Comparison of ENCODE assay signal across 10 mouse cellular contexts in the genomic region with DNA sequence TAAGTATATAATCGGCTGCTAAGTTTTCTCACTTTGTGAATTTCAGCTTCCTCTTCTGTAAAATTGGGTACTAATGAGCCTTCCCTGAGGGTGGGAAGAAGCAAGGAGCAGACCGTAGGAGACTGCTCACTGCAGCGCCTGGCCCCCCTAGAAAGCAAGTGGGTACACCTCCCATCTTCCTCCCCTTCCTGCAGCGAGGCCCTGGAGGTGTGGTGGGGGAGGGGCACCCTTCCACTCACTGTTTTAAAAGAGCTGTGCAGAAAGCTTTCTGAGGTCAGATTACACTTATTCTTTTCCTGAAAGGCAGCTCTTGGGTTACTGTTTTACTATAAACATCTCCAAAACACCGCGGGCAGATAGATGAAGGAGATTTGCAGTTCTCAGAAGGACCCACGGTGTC. TPM values are rescaled to one million over a fixed set of nuclear protein-coding genes. Genes with fewer than 3 reads are reported as not detected.
DNase-seq lines count a peak whose midpoint lies in the region; ATAC-seq lines count a peak whose summit lies in the region.
"Had no signal": no experiment of that assay in that cellular context is flagged by ENCODE, and none has a peak within 500 bp of the region (broad histone marks: within the 10 kb centered on the region; RNA-seq: fewer than 3 reads in every experiment).

No protein-coding gene starts in this region.

- no peak overlapping the region for H3K27ac ChIP-seq in heart, embryonic 15.5 days

- no peaks in the 10 kb centered on the region for H3K36me3 ChIP-seq in heart, embryonic 15.5 days

- DNase-seq in heart, postnatal 25 days (ENCODE audit: low spot score): no peak
- peak; percentile 46 for DNase-seq in testis, postnatal 10 days (ENCODE audit: low spot score)
- DNase-seq in testis, postnatal 14 days (ENCODE audit: low spot score): no peak
- peak; percentile 32 for DNase-seq in kidney, adult 18-20 months
- peak; percentile 29 for DNase-seq in retina, postnatal 1 day
- DNase-seq in MN1 (ENCODE audit: low spot score): no peak
- DNase-seq in layer of hippocampus, adult 9-10 months (ENCODE audit: low spot score): no peak
- DNase-seq: adrenal gland, postnatal 36 days; lung, adult 18-20 months had no signal

- ATAC-seq in heart, embryonic 15.5 days (replicated peaks; ENCODE audit: insufficient number of reproducible peaks, insufficient read depth, low FRiP score, low read depth): no peak

- H3K4me1 ChIP-seq in heart, embryonic 15.5 days (replicated peaks): peaks cover 5% of the 10 kb centered on the region

- 0 out of 2 replicates have a peak overlapping the region, but pooled peaks have one; percentile 3 for H3K4me2 ChIP-seq in heart, embryonic 15.5 days

- no peaks in the 10 kb centered on the region for H3K27me3 ChIP-seq in heart, embryonic 15.5 days

- no peak overlapping the region for H3K9ac ChIP-seq in heart, embryonic 15.5 days

- H3K9me3 ChIP-seq in heart, embryonic 15.5 days (replicated peaks): no peaks in the 10 kb centered on the region

- 13% methylated on average over 7 of the region's 7 CpGs for WGBS in heart, embryonic 15.5 days

- intact Hi-C loops in heart, postnatal 25 days (cut with DNase I): no loop called here

- H3K4me3 ChIP-seq in heart, embryonic 15.5 days: no peak overlapping the region

RNA-seq across cellular contexts. Expression of a gene that starts 34.4 kb away (rescaled TPM):
- polyA plus RNA-seq in heart, embryonic 15.5 days (2015; fragmentation: Nextera tagmentation; extraction: Ambion mirVana): 20.9 and 21.4 TPM in 2 replicates
- 10 to 100 TPM; 78.6 to 79.5 TPM for total RNA-seq in heart, postnatal 25 days (2021)

Comparison
In these comparisons a context has a peak if more than half of its experiments do, and no peak if none do; other contexts are left out.
1. DNase-seq: peak in testis, postnatal 10 days (single experiment), kidney, adult 18-20 months (single experiment) and retina, postnatal 1 day (single experiment); none in heart, postnatal 25 days (single experiment), testis, postnatal 14 days (single experiment), MN1 (single experiment) and layer of hippocampus, adult 9-10 months (single experiment).